Mouse (Mus musculus): ENCODE data around the gene Lin37. TPM values are rescaled to one million over a fixed set of nuclear protein-coding genes. Genes with fewer than 3 reads are reported as not detected.
A peak's percentile ranks its signal among the peaks of the same experiment; 100 is the strongest.

The Lin37 gene
- polyA plus RNA-seq, 1 experiment from 2014 or later = 47.6 TPM

DNA sequence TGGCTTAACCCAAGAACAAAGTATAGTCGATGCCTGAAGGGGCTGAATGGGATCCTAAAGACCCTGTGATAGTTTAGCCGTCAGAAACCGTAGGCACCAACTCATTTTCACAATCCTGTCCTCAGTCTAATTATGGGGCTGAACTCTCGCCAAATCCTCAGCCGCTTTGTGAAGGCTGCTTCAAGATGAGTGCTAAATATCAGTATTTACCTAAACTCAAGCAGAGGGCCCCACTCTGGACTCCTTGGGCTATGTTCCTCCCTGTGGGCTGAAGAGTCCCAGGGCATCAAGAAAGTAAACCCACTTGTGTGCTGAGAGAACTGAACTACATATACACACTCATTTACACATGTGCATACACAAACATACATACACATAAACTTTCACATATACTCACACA, 37.2 kb upstream of the Lin37 start:
- no peak overlapping the region for H3K9ac ChIP-seq (ENCODE audit: low read length)

DNA sequence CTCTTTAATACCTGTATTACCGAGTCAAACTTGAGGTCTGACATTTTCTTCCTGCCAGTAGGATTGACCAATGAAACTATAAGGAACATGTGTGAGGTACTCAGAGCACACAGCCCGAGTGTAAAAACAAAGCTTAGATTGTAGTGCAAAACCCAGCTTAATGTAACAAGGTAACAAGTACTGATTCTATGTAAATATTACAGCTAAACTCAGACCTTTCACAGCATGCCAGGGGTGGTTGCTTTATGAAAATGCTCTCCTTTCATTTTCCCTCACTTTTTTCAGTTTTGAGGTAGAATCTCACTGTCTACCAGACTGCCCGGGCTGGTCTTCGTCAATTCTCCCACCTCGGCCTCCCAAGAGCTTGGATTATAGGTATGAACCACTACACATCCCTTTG, 36.5 kb upstream of the Lin37 start:
- Histone ChIP-seq H3K9ac (ENCODE audit: low read length) (no peak overlapping the region), H3K4me1 (ENCODE audit: control insufficient read depth, insufficient read depth, low read length) (no peaks in the 10 kb centered on the region), H3K4me2 (ENCODE audit: low read length) (no peak overlapping the region), H3K4me3 (ENCODE audit: low read depth, low read length) (no peak overlapping the region), H3K36me3 (ENCODE audit: control insufficient read depth, insufficient read depth, low read length) (no peaks in the 10 kb centered on the region), H3K9me3 (replicated peaks; ENCODE audit: control insufficient read depth, low read length) (no peaks in the 10 kb centered on the region), H3K27ac (ENCODE audit: low read depth, low read length) (no peak overlapping the region), H3K27me3 (replicated peaks; ENCODE audit: control insufficient read depth, insufficient read depth, low read length) (no peaks in the 10 kb centered on the region)
- WGBS = 82% methylated on average over 5 of the region's 5 CpGs
- ATAC-seq = no peak
- no peak for DNase-seq (ENCODE audit: low spot score)

More for the DNA sequence above, 37.2 kb upstream of the Lin37 start:
- WGBS = 41% methylated on average over 5 of the region's 5 CpGs
- Histone ChIP-seq H3K27ac (ENCODE audit: low read depth, low read length) (no peak overlapping the region), H3K36me3 (ENCODE audit: control insufficient read depth, insufficient read depth, low read length) (no peaks in the 10 kb centered on the region), H3K4me1 (ENCODE audit: control insufficient read depth, insufficient read depth, low read length) (no peaks in the 10 kb centered on the region), H3K4me3 (ENCODE audit: low read depth, low read length) (no peak overlapping the region), H3K4me2 (ENCODE audit: low read length) (no peak overlapping the region), H3K9me3 (replicated peaks; ENCODE audit: control insufficient read depth, low read length) (no peaks in the 10 kb centered on the region), H3K27me3 (replicated peaks; ENCODE audit: control insufficient read depth, insufficient read depth, low read length) (no peaks in the 10 kb centered on the region)
- ATAC-seq (no peak), DNase-seq (ENCODE audit: low spot score) (no peak)

- DNase-seq (ENCODE audit: low spot score) (no peak), ATAC-seq (no peak)
- no peaks in the 10 kb centered on the region for H3K4me1 ChIP-seq (ENCODE audit: control insufficient read depth, insufficient read depth, low read length)
- no peaks in the 10 kb centered on the region for H3K36me3 ChIP-seq (ENCODE audit: control insufficient read depth, insufficient read depth, low read length)
- H3K27me3 ChIP-seq (replicated peaks; ENCODE audit: control insufficient read depth, insufficient read depth, low read length) = no peaks in the 10 kb centered on the region
- no peaks in the 10 kb centered on the region for H3K9me3 ChIP-seq (replicated peaks; ENCODE audit: control insufficient read depth, low read length)
- H3K27ac ChIP-seq (ENCODE audit: low read depth, low read length) = no peak overlapping the region
- H3K4me2 ChIP-seq (ENCODE audit: low read length) = no peak overlapping the region
- H3K4me3 ChIP-seq (ENCODE audit: low read depth, low read length) = no peak overlapping the region
- H3K9ac ChIP-seq (ENCODE audit: low read length) = no peak overlapping the region
- WGBS = 67% methylated on average over 4 of the region's 4 CpGs
Observed at GRCm38 (mm10) chr7:30594510-30595024, 34.9 kb upstream of the Lin37 start.

- WGBS = 75% methylated on average over 10 of the region's 10 CpGs
- Histone ChIP-seq H3K9ac (ENCODE audit: low read length) (no peak overlapping the region), H3K4me1 (ENCODE audit: control insufficient read depth, insufficient read depth, low read length) (no peaks in the 10 kb centered on the region), H3K4me2 (ENCODE audit: low read length) (no peak overlapping the region), H3K36me3 (ENCODE audit: control insufficient read depth, insufficient read depth, low read length) (no peaks in the 10 kb centered on the region), H3K4me3 (ENCODE audit: low read depth, low read length) (no peak overlapping the region), H3K9me3 (replicated peaks; ENCODE audit: control insufficient read depth, low read length) (no peaks in the 10 kb centered on the region), H3K27ac (ENCODE audit: low read depth, low read length) (no peak overlapping the region), H3K27me3 (replicated peaks; ENCODE audit: control insufficient read depth, insufficient read depth, low read length) (no peaks in the 10 kb centered on the region)
- DNase-seq (ENCODE audit: low spot score) (no peak), ATAC-seq (no peak)
Observed at GRCm38 (mm10) chr7:30593579-30594509, 34.2 kb upstream of the Lin37 start.

DNA sequence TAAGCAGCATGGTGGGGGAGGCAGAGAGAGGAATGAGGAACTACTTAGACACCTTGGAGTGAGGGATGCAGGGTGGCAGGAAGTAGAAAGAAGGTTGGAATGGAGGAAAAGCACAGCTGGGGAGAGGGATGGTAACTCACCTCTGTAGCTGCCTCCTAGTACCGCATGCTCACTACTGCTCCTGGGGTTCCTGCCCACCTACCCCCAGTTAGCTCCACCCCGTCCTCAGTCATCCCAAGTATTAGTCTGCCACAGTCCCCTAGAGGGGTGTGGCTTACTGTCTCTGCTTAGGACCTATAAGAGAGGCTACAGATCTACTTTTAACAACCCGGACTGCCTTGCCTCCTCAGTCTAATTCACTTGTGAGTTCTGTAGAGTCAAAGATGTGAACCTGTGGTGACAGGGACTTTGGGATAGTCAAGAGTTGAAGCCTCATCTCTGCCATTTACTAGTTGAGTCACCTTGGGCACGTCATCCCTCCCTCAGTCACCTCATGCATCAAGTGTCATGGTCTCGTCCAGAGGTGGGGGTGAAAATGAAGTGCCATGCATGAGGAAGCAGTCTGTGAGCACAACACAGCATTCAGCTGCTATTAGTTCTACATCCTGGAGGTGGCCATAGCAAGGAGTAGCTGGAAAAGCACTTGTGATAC, 33.3 kb upstream of the Lin37 start:
- 58% methylated on average over 5 of the region's 5 CpGs for WGBS
- no peaks in the 10 kb centered on the region for H3K9me3 ChIP-seq (replicated peaks; ENCODE audit: control insufficient read depth, low read length)
- H3K4me2 ChIP-seq (ENCODE audit: low read length) = no peak overlapping the region
- DNase-seq (ENCODE audit: low spot score) (no peak), ATAC-seq (no peak)
- H3K4me1 ChIP-seq (ENCODE audit: control insufficient read depth, insufficient read depth, low read length) = no peaks in the 10 kb centered on the region
- no peak overlapping the region for H3K27ac ChIP-seq (ENCODE audit: low read depth, low read length)
- no peaks in the 10 kb centered on the region for H3K27me3 ChIP-seq (replicated peaks; ENCODE audit: control insufficient read depth, insufficient read depth, low read length)
- no peak overlapping the region for H3K9ac ChIP-seq (ENCODE audit: low read length)
- H3K36me3 ChIP-seq (ENCODE audit: control insufficient read depth, insufficient read depth, low read length) = no peaks in the 10 kb centered on the region
- H3K4me3 ChIP-seq (ENCODE audit: low read depth, low read length) = no peak overlapping the region

GRCm38 (mm10) chr7:30591605-30591951, 31.9 kb upstream of the Lin37 start:
- H3K27me3 ChIP-seq (replicated peaks; ENCODE audit: control insufficient read depth, insufficient read depth, low read length) = no peaks in the 10 kb centered on the region
- H3K9me3 ChIP-seq (replicated peaks; ENCODE audit: control insufficient read depth, low read length) = no peaks in the 10 kb centered on the region

GRCm38 (mm10) chr7:30590927-30591604, 31.4 kb upstream of the Lin37 start:
- Histone ChIP-seq H3K27ac (ENCODE audit: low read depth, low read length) (no peak overlapping the region), H3K4me3 (ENCODE audit: low read depth, low read length) (no peak overlapping the region), H3K36me3 (ENCODE audit: control insufficient read depth, insufficient read depth, low read length) (peaks cover 10% of the 10 kb centered on the region), H3K4me1 (ENCODE audit: control insufficient read depth, insufficient read depth, low read length) (peaks cover 7% of the 10 kb centered on the region), H3K4me2 (ENCODE audit: low read length) (no peak overlapping the region), H3K27me3 (replicated peaks; ENCODE audit: control insufficient read depth, insufficient read depth, low read length) (no peaks in the 10 kb centered on the region), H3K9me3 (replicated peaks; ENCODE audit: control insufficient read depth, low read length) (no peaks in the 10 kb centered on the region), H3K9ac (ENCODE audit: low read length) (peak overlapping the region; percentile 29; the same call in 1 of the 2 replicates)
- WGBS = 89% methylated on average over 9 of the region's 9 CpGs
- no peak for ATAC-seq
- no peak for DNase-seq (ENCODE audit: low spot score)

More at GRCm38 (mm10) chr7:30591605-30591951, 31.9 kb upstream of the Lin37 start:
- peak overlapping the region; percentile 29; the same call in 1 of the 2 replicates for H3K9ac ChIP-seq (ENCODE audit: low read length)
- 14% methylated on average over 4 of the region's 4 CpGs for WGBS
- H3K4me2 ChIP-seq (ENCODE audit: low read length) = no peak overlapping the region
- no peak overlapping the region for H3K27ac ChIP-seq (ENCODE audit: low read depth, low read length)
- H3K36me3 ChIP-seq (ENCODE audit: control insufficient read depth, insufficient read depth, low read length) = peaks cover 5% of the 10 kb centered on the region
- no peak for DNase-seq (ENCODE audit: low spot score)
- H3K4me3 ChIP-seq (ENCODE audit: low read depth, low read length) = no peak overlapping the region
- no peak for ATAC-seq
- peaks cover 7% of the 10 kb centered on the region for H3K4me1 ChIP-seq (ENCODE audit: control insufficient read depth, insufficient read depth, low read length)

DNA sequence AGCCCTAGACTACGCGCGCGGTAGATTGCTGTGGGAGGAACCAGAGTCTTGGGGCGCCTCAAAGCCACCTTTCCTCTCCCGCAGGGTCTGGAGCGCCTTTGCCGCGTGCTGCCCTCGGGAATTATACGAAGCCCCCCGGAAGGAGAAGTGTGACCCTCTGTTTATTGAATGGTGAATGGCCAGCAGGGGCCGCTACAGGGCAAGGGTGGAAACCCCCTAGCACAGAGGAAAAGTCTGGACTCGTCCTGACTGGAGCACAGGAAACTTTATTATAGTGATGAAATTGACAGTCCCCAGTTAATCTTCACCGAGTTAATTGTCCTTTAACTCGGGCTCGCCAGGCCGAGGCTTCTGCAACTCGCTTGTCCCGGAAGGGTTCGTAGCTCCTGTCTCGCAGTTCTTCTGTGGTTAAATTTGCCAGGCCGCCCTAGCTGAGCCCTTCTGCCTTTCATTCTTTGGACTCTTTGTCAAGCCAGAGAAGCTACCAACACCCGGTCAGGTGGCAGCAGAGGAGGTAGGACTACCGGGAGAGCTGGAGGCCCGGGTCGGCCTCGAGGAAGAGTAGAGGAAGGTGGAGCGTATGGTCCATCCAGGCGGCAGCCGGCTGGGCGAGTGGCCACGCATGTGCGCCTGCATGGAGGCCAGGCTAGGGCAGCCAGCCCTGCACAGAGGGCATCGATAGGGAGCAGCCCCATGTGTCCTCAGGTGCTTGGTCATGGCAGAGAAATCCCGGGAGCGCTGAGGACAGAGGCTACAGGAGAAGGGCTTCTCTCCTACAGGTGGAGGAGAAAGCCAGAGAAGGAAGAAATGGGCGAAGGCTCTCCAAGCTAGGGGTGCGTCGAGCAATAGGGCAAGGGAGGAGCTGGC, 30.0 kb upstream of the Lin37 start:
- ATAC-seq (peak; percentile 71), DNase-seq (ENCODE audit: low spot score) (peak; percentile 92)
- Histone ChIP-seq H3K9me3 (replicated peaks; ENCODE audit: control insufficient read depth, low read length) (no peaks in the 10 kb centered on the region), H3K36me3 (ENCODE audit: control insufficient read depth, insufficient read depth, low read length) (peaks cover 24% of the 10 kb centered on the region), H3K9ac (ENCODE audit: low read length) (peak overlapping the region; percentile 97), H3K4me2 (ENCODE audit: low read length) (peak overlapping the region; percentile 95), H3K4me3 (ENCODE audit: low read depth, low read length) (peak overlapping the region; percentile 98), H3K27me3 (replicated peaks; ENCODE audit: control insufficient read depth, insufficient read depth, low read length) (no peaks in the 10 kb centered on the region), H3K4me1 (ENCODE audit: control insufficient read depth, insufficient read depth, low read length) (peaks cover 7% of the 10 kb centered on the region), H3K27ac (ENCODE audit: low read depth, low read length) (peak overlapping the region; percentile 92)
- 32% methylated on average over 39 of the region's 40 CpGs for WGBS
